Mouse (Mus musculus): ENCODE results near the gene Psg16. TPM values are rescaled to one million over a fixed set of nuclear protein-coding genes. Genes with fewer than 3 reads are reported as not detected.
A peak's percentile ranks its signal among the peaks of the same experiment; 100 is the strongest.
"Not testable (repeated sequence)": the region's sequence is repeated elsewhere in the genome, so short reads cannot be mapped to it uniquely, and the experiment has no call there.

The Psg16 gene
- polyA plus RNA-seq, 1 experiment from 2014 or later = 1.6 TPM

DNA sequence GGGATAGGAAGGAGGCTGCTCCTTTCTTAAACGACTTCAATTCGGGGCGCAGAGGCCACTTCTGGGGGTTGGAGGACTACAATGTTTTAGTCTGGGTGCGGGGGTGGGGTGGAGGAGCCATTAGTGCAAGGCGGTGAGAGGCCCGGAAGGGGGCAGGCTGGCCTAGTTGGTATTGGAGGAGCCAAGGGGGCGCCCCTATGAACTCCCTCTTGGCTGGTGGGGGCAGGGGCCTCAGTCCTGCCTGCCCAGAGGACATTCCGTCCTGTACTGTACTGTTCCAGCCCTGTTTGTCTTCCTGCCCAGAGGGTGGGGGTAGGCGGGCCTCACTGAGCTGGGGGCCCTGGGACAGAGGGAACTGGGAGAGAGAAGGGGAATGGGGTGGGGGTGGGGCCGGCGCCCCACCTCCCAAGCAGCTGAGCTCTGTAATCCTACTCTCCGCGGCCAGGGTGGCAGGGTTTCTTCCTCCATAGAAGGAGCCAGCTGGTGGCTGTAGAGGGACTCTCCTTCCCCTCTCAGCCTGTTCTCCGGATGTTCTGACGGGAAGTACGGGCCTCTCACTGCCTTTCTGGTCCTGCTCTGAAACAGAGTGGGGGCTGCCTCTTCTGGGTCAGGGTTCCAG is 15.7 kb upstream of the Psg16 start:
- H3K36me3 ChIP-seq = peaks cover 5% of the 10 kb centered on the region; the same call in 1 of the 2 replicates
- peaks cover 14% of the 10 kb centered on the region for H3K27me3 ChIP-seq
- peaks cover 65% of the 10 kb centered on the region for H3K4me1 ChIP-seq (replicated peaks)
- H3K4me2 ChIP-seq = peak overlapping the region; percentile 34
- ATAC-seq (ENCODE audit: low read depth) = peak; percentile 20
- H3K9me3 ChIP-seq = no peaks in the 10 kb centered on the region
- peak overlapping the region; percentile 78 for H3K27ac ChIP-seq (replicated peaks)
- no peak overlapping the region for H3K4me3 ChIP-seq
- peak overlapping the region; percentile 38; the same call in 1 of the 2 replicates for H3K9ac ChIP-seq
- WGBS = 6% methylated on average over 16 of the region's 16 CpGs

GRCm38 (mm10) chr7:17058816-17059462 is 14.9 kb upstream of the Psg16 start:
- no peaks in the 10 kb centered on the region for H3K9me3 ChIP-seq
- H3K36me3 ChIP-seq = no peaks in the 10 kb centered on the region
- no peak for ATAC-seq (ENCODE audit: low read depth)
- peak overlapping the region; percentile 62 for H3K4me2 ChIP-seq
- 49% methylated on average over 8 of the region's 8 CpGs for WGBS
- H3K4me3 ChIP-seq = no peak overlapping the region
- H3K27me3 ChIP-seq = peaks cover 22% of the 10 kb centered on the region
- peaks cover 65% of the 10 kb centered on the region for H3K4me1 ChIP-seq (replicated peaks)
- peak overlapping the region; percentile 38; the same call in 1 of the 2 replicates for H3K9ac ChIP-seq
- peak overlapping the region; percentile 78 for H3K27ac ChIP-seq (replicated peaks)

DNA sequence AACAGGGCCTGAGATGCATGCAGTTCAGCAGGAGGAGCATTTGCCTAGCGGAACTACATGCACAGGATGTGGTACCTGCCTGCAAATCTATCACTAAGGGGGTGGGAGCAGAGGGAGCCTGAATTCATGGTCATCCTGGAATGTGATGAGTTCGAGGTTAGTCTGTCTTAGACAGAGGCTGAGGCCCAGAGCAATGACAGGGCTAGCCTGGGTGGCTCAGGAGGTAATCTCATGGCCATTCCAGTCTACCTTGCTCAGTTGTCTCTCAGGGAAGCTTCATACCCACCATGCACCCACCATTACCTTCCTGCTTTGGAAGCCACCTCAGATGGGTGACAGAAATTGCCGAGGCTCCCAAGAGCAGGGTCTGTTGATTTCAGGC is 14.4 kb upstream of the Psg16 start:
- Histone ChIP-seq H3K27ac (replicated peaks) (peak overlapping the region; percentile 78), H3K4me2 (peak overlapping the region; percentile 62), H3K4me3 (no peak overlapping the region), H3K36me3 (no peaks in the 10 kb centered on the region), H3K4me1 (replicated peaks) (peaks cover 65% of the 10 kb centered on the region), H3K9ac (no peak overlapping the region), H3K27me3 (peaks cover 23% of the 10 kb centered on the region), H3K9me3 (no peaks in the 10 kb centered on the region)
- WGBS = 82% methylated on average over 3 of the region's 3 CpGs
- ATAC-seq (ENCODE audit: low read depth) = no peak

- ATAC-seq (ENCODE audit: low read depth) = peak; percentile 20; the same call in 1 of the 2 replicates
- WGBS = 47% methylated on average over 9 of the region's 9 CpGs
- Histone ChIP-seq H3K9me3 (no peaks in the 10 kb centered on the region), H3K4me3 (peak overlapping the region; percentile 2; the same call in 1 of the 2 replicates), H3K27ac (replicated peaks) (peak overlapping the region; percentile 78), H3K9ac (no peak overlapping the region), H3K36me3 (no peaks in the 10 kb centered on the region), H3K4me1 (replicated peaks) (peaks cover 65% of the 10 kb centered on the region), H3K4me2 (peak overlapping the region; percentile 62), H3K27me3 (peaks cover 25% of the 10 kb centered on the region)
These were observed 13.6 kb upstream of the Psg16 start for GRCm38 (mm10) chr7:17060031-17060781.

- peaks cover 25% of the 10 kb centered on the region for H3K27me3 ChIP-seq
- no peaks in the 10 kb centered on the region for H3K9me3 ChIP-seq
- peaks cover 60% of the 10 kb centered on the region for H3K4me1 ChIP-seq (replicated peaks)
- no peaks in the 10 kb centered on the region for H3K36me3 ChIP-seq
- peak overlapping the region; percentile 62 for H3K4me2 ChIP-seq
- WGBS = 77% methylated on average over 21 of the region's 22 CpGs
- H3K9ac ChIP-seq = no peak overlapping the region
- peak overlapping the region; percentile 42 for H3K4me3 ChIP-seq
- peak overlapping the region; percentile 78 for H3K27ac ChIP-seq (replicated peaks)
- no peak for ATAC-seq (ENCODE audit: low read depth)
These were observed 12.8 kb upstream of the Psg16 start for GRCm38 (mm10) chr7:17060782-17061605.

GRCm38 (mm10) chr7:17062389-17062788 is 11.5 kb upstream of the Psg16 start, which contains the start of gene Hif3a:
TSS of gene Hif3a (minus strand) at chr7:17062427.
- peak within 1 kb of the TSS; percentile 42 for H3K4me3 ChIP-seq
- WGBS = under 1% methylated on average over 14 of the region's 15 CpGs

DNA sequence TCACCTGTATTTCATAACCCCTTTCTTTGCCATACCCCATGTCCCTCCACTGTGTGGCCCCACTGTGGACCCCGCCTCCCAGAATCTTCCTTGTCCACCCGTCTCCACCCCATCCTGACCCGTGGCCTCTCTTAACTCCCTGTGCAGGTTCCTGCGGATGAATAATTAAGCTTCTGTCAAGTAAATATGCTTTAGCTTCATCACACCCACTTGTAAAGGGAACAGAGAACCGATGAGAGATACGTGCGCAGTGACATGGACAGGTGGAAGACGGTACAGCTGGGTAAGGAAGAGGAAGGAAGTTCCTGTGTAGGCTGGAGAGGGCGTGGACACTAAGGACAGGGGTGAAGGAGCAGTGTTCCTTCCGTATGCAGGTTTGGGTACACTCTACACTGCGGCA is 11.0 kb upstream of the Psg16 start:
- peak; percentile 24 for ATAC-seq (ENCODE audit: low read depth)
- no peaks in the 10 kb centered on the region for H3K36me3 ChIP-seq
- peaks cover 25% of the 10 kb centered on the region for H3K27me3 ChIP-seq
- 21% methylated on average over 11 of the region's 11 CpGs for WGBS
- peak overlapping the region; percentile 69 for H3K9ac ChIP-seq
- H3K9me3 ChIP-seq = no peaks in the 10 kb centered on the region
- no peak overlapping the region for H3K27ac ChIP-seq (replicated peaks)
- peak overlapping the region; percentile 62 for H3K4me2 ChIP-seq
- H3K4me3 ChIP-seq = peak overlapping the region; percentile 42
- H3K4me1 ChIP-seq (replicated peaks) = peaks cover 46% of the 10 kb centered on the region

More at GRCm38 (mm10) chr7:17062389-17062788, 11.5 kb upstream of the Psg16 start, which contains the start of gene Hif3a:
- Histone ChIP-seq H3K27ac (replicated peaks) (no peak within 1 kb of the TSS), H3K27me3 (peaks cover 25% of the 10 kb centered on the region), H3K36me3 (no peaks in the 10 kb centered on the region), H3K4me1 (replicated peaks) (peaks cover 49% of the 10 kb centered on the region), H3K9me3 (no peaks in the 10 kb centered on the region), H3K9ac (peak within 1 kb of the TSS; percentile 69), H3K4me2 (peak within 1 kb of the TSS; percentile 62)
- ATAC-seq (ENCODE audit: low read depth) = peak; percentile 80

- Histone ChIP-seq H3K4me2 (no peak overlapping the region), H3K27ac (replicated peaks) (no peak overlapping the region), H3K9me3 (no peaks in the 10 kb centered on the region), H3K36me3 (no peaks in the 10 kb centered on the region), H3K4me1 (replicated peaks) (peaks cover 18% of the 10 kb centered on the region), H3K4me3 (no peak overlapping the region), H3K27me3 (peaks cover 25% of the 10 kb centered on the region), H3K9ac (no peak overlapping the region)
- ATAC-seq (ENCODE audit: low read depth) = no peak
- 78% methylated on average over 9 of the region's 9 CpGs for WGBS
These were observed 8.2 kb upstream of the Psg16 start for GRCm38 (mm10) chr7:17065620-17066019.

- H3K4me3 ChIP-seq = no peak overlapping the region
- H3K4me2 ChIP-seq = no peak overlapping the region
- H3K9ac ChIP-seq = no peak overlapping the region
- ATAC-seq (ENCODE audit: low read depth) = no peak
- WGBS = 9% methylated on average over 2 of the region's 2 CpGs
- H3K27me3 ChIP-seq = peaks cover 21% of the 10 kb centered on the region
- H3K4me1 ChIP-seq (replicated peaks) = peaks cover 10% of the 10 kb centered on the region
- H3K9me3 ChIP-seq = no peaks in the 10 kb centered on the region
- no peak overlapping the region for H3K27ac ChIP-seq (replicated peaks)
- no peaks in the 10 kb centered on the region for H3K36me3 ChIP-seq
These were observed 7.4 kb upstream of the Psg16 start for GRCm38 (mm10) chr7:17066412-17066811.

DNA sequence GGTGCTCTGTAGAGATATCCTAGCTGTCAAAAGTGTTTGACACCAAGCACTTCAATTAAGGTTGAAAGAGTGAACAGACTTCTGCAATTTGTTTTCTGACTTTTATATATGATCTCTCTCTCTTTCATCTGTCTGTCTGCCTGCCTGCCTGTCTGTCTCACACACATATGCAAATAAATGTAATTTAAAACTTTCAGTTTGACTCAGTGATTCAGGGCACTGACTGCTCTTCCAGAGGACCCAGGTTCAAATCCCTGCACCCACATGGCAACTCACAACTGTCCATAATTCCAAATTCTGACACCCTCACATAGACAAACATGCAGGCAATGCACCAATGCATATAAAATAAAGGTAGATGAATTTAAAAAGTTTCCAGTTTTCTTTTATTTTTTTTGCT is 6.8 kb upstream of the Psg16 start:
- no peak overlapping the region for H3K4me2 ChIP-seq
- no peaks in the 10 kb centered on the region for H3K9me3 ChIP-seq
- H3K27ac ChIP-seq (replicated peaks) = no peak overlapping the region
- ATAC-seq (ENCODE audit: low read depth) = no peak
- peaks cover 15% of the 10 kb centered on the region for H3K27me3 ChIP-seq
- no peaks in the 10 kb centered on the region for H3K36me3 ChIP-seq
- H3K4me1 ChIP-seq (replicated peaks) = peaks cover 7% of the 10 kb centered on the region
- no peak overlapping the region for H3K9ac ChIP-seq
- no peak overlapping the region for H3K4me3 ChIP-seq

DNA sequence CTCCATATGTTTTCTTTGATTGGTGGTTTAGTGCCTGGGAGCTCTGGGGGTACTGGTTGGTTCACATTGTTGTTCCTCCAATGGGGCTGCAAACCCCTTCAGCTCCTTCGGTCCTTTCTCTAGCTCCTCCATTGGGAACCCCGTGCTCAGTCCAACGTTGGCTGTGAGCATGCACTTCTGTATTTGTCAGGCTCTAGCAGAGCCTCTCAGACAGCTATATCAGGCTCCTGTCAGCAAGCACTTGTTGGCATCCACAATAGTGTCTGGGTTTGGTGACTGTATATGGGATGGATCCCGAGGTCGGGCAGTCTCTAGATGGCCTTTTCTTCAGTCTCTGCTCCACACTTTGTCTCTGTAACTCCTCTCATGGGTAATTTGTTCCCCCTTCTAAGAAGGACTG is 6.2 kb upstream of the Psg16 start:
- not testable (repeated sequence) for H3K4me1 ChIP-seq (replicated peaks); ATAC-seq (ENCODE audit: low read depth); H3K4me3 ChIP-seq; H3K9ac ChIP-seq; H3K36me3 ChIP-seq; H3K4me2 ChIP-seq; H3K27ac ChIP-seq (replicated peaks); H3K9me3 ChIP-seq
- peaks cover 18% of the 10 kb centered on the region for H3K27me3 ChIP-seq
- WGBS = 64% methylated on average over 5 of the region's 5 CpGs

Measured in neural tube, embryonic 13.5 days (tissue).